Mouse (Mus musculus): ENCODE measurements around the gene Gatad2a. TPM values are rescaled to one million over a fixed set of nuclear protein-coding genes. Genes with fewer than 3 reads are reported as not detected.

The Gatad2a gene
- total and polyA plus RNA-seq, 3 experiments, result 24.7 to 36.4 (median 36.4) TPM

GRCm38 (mm10) chr8:69934582-69934981, 61.6 kb downstream of the Gatad2a start:
- no peak for DNase-seq
- TF ChIP-seq EP300 (IDR thresholded peaks at IDR 0.05; ENCODE audit: insufficient read depth, low read depth, low read length) (no peak), POLR2A (IDR thresholded peaks at IDR 0.05; ENCODE audit: insufficient read depth, low read depth, low read length) (no peak), CTCF (IDR thresholded peaks at IDR 0.05) (no peak)
- Histone ChIP-seq H3K79me2 (replicated peaks; ENCODE audit: control insufficient read depth, insufficient read depth, low read length) (peaks cover 3% of the 10 kb centered on the region; the same call in 1 of the 2 replicates), H3K36me3 (ENCODE audit: control insufficient read depth, insufficient read depth, low read length) (peaks cover 3% of the 10 kb centered on the region), H3K4me3 (no peak overlapping the region), H3K27ac (0 out of 2 replicates have a peak overlapping the region, but pooled peaks have one; percentile 21), H3K27me3 (ENCODE audit: control insufficient read depth, insufficient read depth, low read length) (no peaks in the 10 kb centered on the region), H3K9ac (ENCODE audit: low read depth, low read length) (no peak overlapping the region), H3K4me1 (ENCODE audit: control insufficient read depth, insufficient read depth, low read length) (peaks cover 32% of the 10 kb centered on the region)
- intact Hi-C loops (cut with DNase I), result loop anchor here (2.0 kb wide), 1 partner anchor 22 kb away; no protein-coding TSS in a partner anchor
- 52% methylated on average over 5 of the region's 5 CpGs for WGBS

- no peak overlapping the region for H3K4me3 ChIP-seq
- H3K4me1 ChIP-seq (ENCODE audit: control insufficient read depth, insufficient read depth, low read length), result peaks cover 27% of the 10 kb centered on the region
- no peak overlapping the region for H3K9ac ChIP-seq (ENCODE audit: low read depth, low read length)
- intact Hi-C loops (cut with DNase I), result loop anchor here (2.0 kb wide), 1 partner anchor 23 kb away; no protein-coding TSS in a partner anchor
- H3K79me2 ChIP-seq (replicated peaks; ENCODE audit: control insufficient read depth, insufficient read depth, low read length), result no peaks in the 10 kb centered on the region; the same call in 1 of the 2 replicates
- no peak overlapping the region; the same call in 1 of the 2 replicates for H3K27ac ChIP-seq
- WGBS, result 37% methylated on average over 2 of the region's 2 CpGs
- TF ChIP-seq EP300 (IDR thresholded peaks at IDR 0.05; ENCODE audit: insufficient read depth, low read depth, low read length), result no peak
- no peak for TF ChIP-seq POLR2A (IDR thresholded peaks at IDR 0.05; ENCODE audit: insufficient read depth, low read depth, low read length)
- TF ChIP-seq CTCF (IDR thresholded peaks at IDR 0.05), result no peak
- peaks cover 3% of the 10 kb centered on the region for H3K36me3 ChIP-seq (ENCODE audit: control insufficient read depth, insufficient read depth, low read length)
- DNase-seq, result no peak
- H3K27me3 ChIP-seq (ENCODE audit: control insufficient read depth, insufficient read depth, low read length), result no peaks in the 10 kb centered on the region
These were observed 62.4 kb downstream of the Gatad2a start for GRCm38 (mm10) chr8:69933811-69934210.

GRCm38 (mm10) chr8:69926901-69927300, 69.3 kb downstream of the Gatad2a start:
- Histone ChIP-seq H3K79me2 (replicated peaks; ENCODE audit: control insufficient read depth, insufficient read depth, low read length) (peaks cover 4% of the 10 kb centered on the region; the same call in 1 of the 2 replicates), H3K27me3 (ENCODE audit: control insufficient read depth, insufficient read depth, low read length) (no peaks in the 10 kb centered on the region), H3K4me3 (no peak overlapping the region), H3K9ac (ENCODE audit: low read depth, low read length) (no peak overlapping the region), H3K36me3 (ENCODE audit: control insufficient read depth, insufficient read depth, low read length) (no peaks in the 10 kb centered on the region), H3K27ac (no peak overlapping the region), H3K4me1 (ENCODE audit: control insufficient read depth, insufficient read depth, low read length) (peaks cover 2% of the 10 kb centered on the region)
- TF ChIP-seq CTCF (IDR thresholded peaks at IDR 0.05), result no peak
- TF ChIP-seq EP300 (IDR thresholded peaks at IDR 0.05; ENCODE audit: insufficient read depth, low read depth, low read length), result no peak
- no peak for TF ChIP-seq POLR2A (IDR thresholded peaks at IDR 0.05; ENCODE audit: insufficient read depth, low read depth, low read length)
- no peak for DNase-seq
- intact Hi-C loops (cut with DNase I), result no loop called here

GRCm38 (mm10) chr8:69923986-69924385, 72.2 kb downstream of the Gatad2a start:
- no peak for DNase-seq
- intact Hi-C loops (cut with DNase I), result loop anchor here (5.0 kb wide), 1 partner anchor 33 kb away; no protein-coding TSS in a partner anchor
- 44% methylated on average over 1 of the region's 1 CpGs for WGBS
- Histone ChIP-seq H3K4me3 (no peak overlapping the region), H3K36me3 (ENCODE audit: control insufficient read depth, insufficient read depth, low read length) (no peaks in the 10 kb centered on the region), H3K79me2 (replicated peaks; ENCODE audit: control insufficient read depth, insufficient read depth, low read length) (peaks cover 4% of the 10 kb centered on the region; the same call in 1 of the 2 replicates), H3K4me1 (ENCODE audit: control insufficient read depth, insufficient read depth, low read length) (peaks cover 13% of the 10 kb centered on the region), H3K27ac (no peak overlapping the region), H3K27me3 (ENCODE audit: control insufficient read depth, insufficient read depth, low read length) (no peaks in the 10 kb centered on the region), H3K9ac (ENCODE audit: low read depth, low read length) (no peak overlapping the region)
- no peak for TF ChIP-seq CTCF (IDR thresholded peaks at IDR 0.05)
- no peak for TF ChIP-seq EP300 (IDR thresholded peaks at IDR 0.05; ENCODE audit: insufficient read depth, low read depth, low read length)
- TF ChIP-seq POLR2A (IDR thresholded peaks at IDR 0.05; ENCODE audit: insufficient read depth, low read depth, low read length), result no peak

- Histone ChIP-seq H3K4me3 (no peak overlapping the region), H3K27me3 (ENCODE audit: control insufficient read depth, insufficient read depth, low read length) (no peaks in the 10 kb centered on the region), H3K27ac (peak overlapping the region; percentile 63), H3K36me3 (ENCODE audit: control insufficient read depth, insufficient read depth, low read length) (no peaks in the 10 kb centered on the region), H3K4me1 (ENCODE audit: control insufficient read depth, insufficient read depth, low read length) (peaks cover 14% of the 10 kb centered on the region), H3K79me2 (replicated peaks; ENCODE audit: control insufficient read depth, insufficient read depth, low read length) (peaks cover 4% of the 10 kb centered on the region; the same call in 1 of the 2 replicates), H3K9ac (ENCODE audit: low read depth, low read length) (no peak overlapping the region)
- WGBS, result 71% methylated on average over 2 of the region's 2 CpGs
- intact Hi-C loops (cut with DNase I), result loop anchor here (2.0 to 5.0 kb wide), 2 partner anchors 36 to 56 kb away; no protein-coding TSS in a partner anchor
- TF ChIP-seq CTCF (IDR thresholded peaks at IDR 0.05) (no peak), POLR2A (IDR thresholded peaks at IDR 0.05; ENCODE audit: insufficient read depth, low read depth, low read length) (no peak), EP300 (IDR thresholded peaks at IDR 0.05; ENCODE audit: insufficient read depth, low read depth, low read length) (no peak)
- no peak for DNase-seq
These were observed 75.0 kb downstream of the Gatad2a start for GRCm38 (mm10) chr8:69921141-69921540.
